Mouse (Mus musculus): ENCODE data around the gene Dhodh.

Dhodh gene

GRCm38 (mm10) chr8:109585652-109586051, 22.8 kb downstream of the Dhodh start:
- no peak for DNase-seq (ENCODE audit: low spot score)

GRCm38 (mm10) chr8:109584830-109585229, 23.6 kb downstream of the Dhodh start:
- no peak for DNase-seq (ENCODE audit: low spot score)

- DNase-seq (ENCODE audit: low spot score) = no peak
These were observed 24.2 kb downstream of the Dhodh start for GRCm38 (mm10) chr8:109584293-109584692.

GRCm38 (mm10) chr8:109578900-109579301, 29.6 kb downstream of the Dhodh start, which contains the start of gene Hp:
Gene Hp, minus strand, starts transcription at chr8:109579172.
- no peak for DNase-seq (ENCODE audit: low spot score)

- DNase-seq (ENCODE audit: low spot score) = no peak
These were observed 32.2 kb downstream of the Dhodh start for GRCm38 (mm10) chr8:109576311-109576710.

- no peak for DNase-seq (ENCODE audit: low spot score)
These were observed 37.3 kb downstream of the Dhodh start for GRCm38 (mm10) chr8:109571139-109571538.

- DNase-seq (ENCODE audit: low spot score) = peak; percentile 99
These were observed 42.8 kb downstream of the Dhodh start, which contains the start of the genes Dhx38 and Txnl4b for GRCm38 (mm10) chr8:109565498-109566333. Gene Dhx38, minus strand, starts transcription at chr8:109565861. Gene Txnl4b, plus strand, starts transcription at chr8:109565892.

- DNase-seq (ENCODE audit: low spot score) = no peak
These were observed 43.7 kb downstream of the Dhodh start for GRCm38 (mm10) chr8:109564766-109565165.

GRCm38 (mm10) chr8:109563881-109564280, 44.6 kb downstream of the Dhodh start:
- no peak for DNase-seq (ENCODE audit: low spot score)

GRCm38 (mm10) chr8:109551663-109552062, 56.8 kb downstream of the Dhodh start:
- no peak for DNase-seq (ENCODE audit: low spot score)

GRCm38 (mm10) chr8:109544049-109544448, 64.4 kb downstream of the Dhodh start:
- no peak for DNase-seq (ENCODE audit: low spot score)

GRCm38 (mm10) chr8:109542748-109543519, 65.5 kb downstream of the Dhodh start:
- DNase-seq (ENCODE audit: low spot score) = peak; percentile 29

GRCm38 (mm10) chr8:109542165-109542564, 66.3 kb downstream of the Dhodh start:
- no peak for DNase-seq (ENCODE audit: low spot score)

Measured in left cerebral cortex, adult 11 months (tissue).